Mouse (Mus musculus) limb, embryonic 12.5 days (tissue): Measurements from ENCODE around the gene Ppp1r32. TPM values are rescaled to one million over a fixed set of nuclear protein-coding genes. Genes with fewer than 3 reads are reported as not detected.

ENCODE experiments used
- ATAC-seq: fragments of 200-750 bp; cut with Nextera tagmentation; 2 replicates; pipeline ENCODE4 v1.8.0; 2017; ENCODE audit warnings: low read depth, moderate TSS enrichment; ENCODE audit not compliant: insufficient number of reproducible peaks, insufficient read depth, low FRiP score, low TSS enrichment
- H3K27ac ChIP-seq: fragments of 300-500 bp; sonication (generic); 2 replicates; pipeline ENCODE4 v1.5.1; 2016; ENCODE audit warnings: mild to moderate bottlenecking, moderate library complexity
- H3K27me3 ChIP-seq: fragments of 300-500 bp; sonication (generic); 2 replicates; pipeline ENCODE4 v1.6.1; 2016; ENCODE audit warnings: mild to moderate bottlenecking, moderate library complexity
- H3K36me3 ChIP-seq: fragments of 300-500 bp; sonication (generic); 2 replicates; pipeline ENCODE4 v1.6.1; 2016; ENCODE audit warnings: mild to moderate bottlenecking, moderate library complexity
- H3K4me1 ChIP-seq: fragments of 300-500 bp; sonication (generic); replicated peaks from 2 replicates; pipeline ENCODE4 v1.6.1; 2016
- H3K4me2 ChIP-seq: fragments of 300-500 bp; sonication (generic); 2 replicates; pipeline ENCODE4 v1.6.1; 2016; ENCODE audit warnings: mild to moderate bottlenecking, moderate library complexity
- H3K4me3 ChIP-seq: fragments of 300-500 bp; sonication (generic); replicated peaks from 2 replicates; pipeline ENCODE4 v1.5.1; 2016; ENCODE audit warnings: mild to moderate bottlenecking
- H3K9ac ChIP-seq: fragments of 300-500 bp; sonication (generic); replicated peaks from 2 replicates; pipeline ENCODE4 v1.6.1; 2016; ENCODE audit warnings: mild to moderate bottlenecking, moderate library complexity
- H3K9me3 ChIP-seq: fragments of 300-500 bp; sonication (generic); 2 replicates; pipeline ENCODE4 v1.6.1; 2016; ENCODE audit warnings: mild to moderate bottlenecking, moderate library complexity
- WGBS: fragments of 180-500 bp; shearing (Covaris S2); methylation state at CpG from one replicate; pipeline ENCODE4 v1.1.7; 2016; 5-methylcytosine and 5-hydroxymethylcytosine counted together
- polyA plus RNA-seq: library from polyadenylated mRNA; unstranded; fragments of >200 nt; fragmentation: Nextera tagmentation; extraction: Ambion mirVana; gene quantifications from 2 replicates; pipeline ENCODE4 v1.2.1, GENCODE M21; 2016

Gene Ppp1r32
- polyA plus RNA-seq, 1 experiment from 2014 or later: not detected

- Histone ChIP-seq H3K4me1 (peaks cover 27% of the 10 kb centered on the region), H3K9me3 (no peaks in the 10 kb centered on the region), H3K4me2 (peak overlapping the region; percentile 94), H3K9ac (no peak overlapping the region), H3K4me3 (peak overlapping the region; percentile 58), H3K27ac (no peak overlapping the region), H3K27me3 (peaks cover 99% of the 10 kb centered on the region), H3K36me3 (no peaks in the 10 kb centered on the region)
- WGBS: 33% methylated on average over 8 of the region's 8 CpGs
- ATAC-seq: no peak
Observed at GRCm38 (mm10) chr19:10458096-10458495, 24.6 kb downstream of the Ppp1r32 start.

- H3K4me1 ChIP-seq: peaks cover 26% of the 10 kb centered on the region
- H3K9ac ChIP-seq: 0 out of 2 replicates have a peak overlapping the region, but pooled peaks have one; percentile 34
- H3K36me3 ChIP-seq: no peaks in the 10 kb centered on the region
- ATAC-seq: peak; percentile 93
- H3K9me3 ChIP-seq: no peaks in the 10 kb centered on the region
- H3K4me2 ChIP-seq: peak overlapping the region; percentile 94
- peaks cover 100% of the 10 kb centered on the region for H3K27me3 ChIP-seq
- peak overlapping the region; percentile 58 for H3K4me3 ChIP-seq
- under 1% methylated on average over 22 of the region's 34 CpGs for WGBS
- no peak overlapping the region for H3K27ac ChIP-seq
Observed at GRCm38 (mm10) chr19:10457484-10457800, 25.3 kb downstream of the Ppp1r32 start.

DNA sequence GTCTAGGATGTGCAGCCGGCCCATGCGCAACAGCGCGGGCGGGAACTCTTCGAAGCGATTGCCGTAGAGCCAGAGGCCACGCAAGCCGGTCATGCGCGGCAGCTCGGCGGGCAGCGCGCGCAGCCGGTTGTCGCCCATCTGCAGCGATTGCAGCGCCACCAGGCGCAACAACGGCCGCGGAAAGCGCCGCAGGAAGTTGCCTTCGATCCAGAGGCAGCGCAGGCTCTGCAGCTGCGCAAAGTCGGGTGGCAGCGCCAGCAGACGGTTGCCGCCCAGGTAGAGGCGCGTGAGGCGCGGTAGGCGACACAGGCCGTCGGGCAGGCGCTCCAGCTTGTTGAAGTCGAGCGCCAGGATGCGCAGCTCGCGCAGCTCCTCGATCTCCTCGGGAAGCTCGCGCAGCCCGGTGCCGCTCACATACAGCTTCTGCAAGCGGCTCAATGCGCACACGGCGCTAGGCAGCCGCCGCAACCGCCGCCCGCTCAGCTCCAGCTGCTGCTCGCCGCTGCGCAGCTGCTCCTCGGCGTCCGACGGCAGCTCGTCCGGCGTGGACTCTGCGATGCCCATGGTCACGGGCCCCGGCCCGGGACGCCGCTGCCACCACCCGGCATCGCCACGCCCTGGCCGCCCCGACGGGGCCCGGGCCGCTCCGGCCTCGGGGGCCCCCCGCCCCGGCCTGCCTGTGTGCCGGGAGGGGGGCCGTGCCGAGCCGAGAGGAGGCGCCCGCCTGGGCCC lies 25.8 kb downstream of the Ppp1r32 start, which contains the start of gene Lrrc10b:
Gene Lrrc10b, minus strand, starts transcription at position 722 of the 732 bp plus-strand sequence.
- Histone ChIP-seq H3K4me1 (peaks cover 20% of the 10 kb centered on the region), H3K27ac (0 out of 2 replicates have a peak within 1 kb of the TSS, but pooled peaks have one; percentile 12), H3K27me3 (peaks cover 100% of the 10 kb centered on the region), H3K36me3 (no peaks in the 10 kb centered on the region), H3K9me3 (no peaks in the 10 kb centered on the region), H3K4me3 (peak within 1 kb of the TSS; percentile 58), H3K9ac (peak within 1 kb of the TSS; percentile 34), H3K4me2 (peak within 1 kb of the TSS; percentile 94)
- ATAC-seq: peak; percentile 46; the same call in 1 of the 2 replicates
- WGBS: under 1% methylated on average over 95 of the region's 96 CpGs

DNA sequence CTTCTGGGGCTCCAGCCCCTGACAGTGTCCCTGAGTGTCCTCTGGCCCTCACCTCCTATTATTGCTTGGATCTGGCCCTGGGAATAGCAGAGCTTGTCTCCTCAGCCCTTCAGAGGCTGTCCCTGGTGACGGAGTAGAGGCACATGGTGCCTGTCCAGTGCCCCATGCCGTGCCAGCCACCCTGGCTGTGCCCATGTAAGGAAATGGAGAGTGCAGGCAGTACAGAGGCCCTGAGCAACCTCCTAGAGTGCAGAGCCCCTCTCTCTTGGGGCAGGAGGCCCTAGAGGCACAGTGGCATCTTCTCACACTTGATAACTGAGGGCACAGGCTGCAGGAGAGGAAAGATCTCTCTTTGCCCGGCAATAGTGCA lies 27.3 kb downstream of the Ppp1r32 start:
- H3K27me3 ChIP-seq: peaks cover 87% of the 10 kb centered on the region
- peaks cover 20% of the 10 kb centered on the region; the same call in 1 of the 2 replicates for H3K4me1 ChIP-seq
- no peaks in the 10 kb centered on the region for H3K36me3 ChIP-seq
- no peak overlapping the region for H3K4me2 ChIP-seq
- WGBS: 74% methylated on average over 3 of the region's 3 CpGs
- no peak overlapping the region for H3K9ac ChIP-seq
- H3K4me3 ChIP-seq: no peak overlapping the region
- no peak for ATAC-seq
- no peaks in the 10 kb centered on the region for H3K9me3 ChIP-seq
- no peak overlapping the region for H3K27ac ChIP-seq

- H3K36me3 ChIP-seq: no peaks in the 10 kb centered on the region
- H3K4me2 ChIP-seq: no peak overlapping the region
- no peaks in the 10 kb centered on the region for H3K9me3 ChIP-seq
- H3K27me3 ChIP-seq: peaks cover 82% of the 10 kb centered on the region
- H3K9ac ChIP-seq: no peak overlapping the region
- no peak overlapping the region for H3K4me3 ChIP-seq
- H3K4me1 ChIP-seq: peaks cover 20% of the 10 kb centered on the region; the same call in 1 of the 2 replicates
- no peak for ATAC-seq
- H3K27ac ChIP-seq: no peak overlapping the region
- 73% methylated on average over 4 of the region's 4 CpGs for WGBS
Observed at GRCm38 (mm10) chr19:10454718-10455436, 27.9 kb downstream of the Ppp1r32 start.

DNA sequence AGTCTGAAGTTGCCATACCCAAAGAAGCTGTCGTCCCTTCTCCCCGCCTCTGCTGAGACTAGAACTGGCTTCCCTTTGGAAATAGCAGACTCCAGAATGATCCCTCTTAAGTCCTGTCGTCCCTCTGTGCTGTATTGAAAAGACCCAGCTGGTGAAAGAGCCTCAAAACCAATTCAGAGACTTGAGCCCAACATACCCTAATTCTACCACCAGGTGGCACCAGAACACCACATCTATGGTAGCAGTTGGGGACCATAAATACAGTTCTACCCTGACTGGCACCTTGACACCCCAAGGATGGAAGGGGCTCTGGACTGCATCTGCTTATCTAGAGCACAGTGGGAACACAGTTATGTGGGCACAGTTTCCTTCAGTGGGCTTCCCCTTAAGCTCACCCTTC lies 33.0 kb downstream of the Ppp1r32 start:
- WGBS: 7% methylated on average over 3 of the region's 3 CpGs
- Histone ChIP-seq H3K9me3 (0 out of 2 replicates have a peak, but pooled peaks cover 3% of the 10 kb centered on the region), H3K4me1 (no peaks in the 10 kb centered on the region), H3K36me3 (no peaks in the 10 kb centered on the region), H3K4me2 (no peak overlapping the region), H3K4me3 (no peak overlapping the region), H3K27ac (no peak overlapping the region), H3K9ac (no peak overlapping the region), H3K27me3 (peaks cover 33% of the 10 kb centered on the region)
- ATAC-seq: peak; percentile 49; the same call in 1 of the 2 replicates

GRCm38 (mm10) chr19:10449190-10449589 lies 33.5 kb downstream of the Ppp1r32 start:
- Histone ChIP-seq H3K27ac (no peak overlapping the region), H3K27me3 (peaks cover 28% of the 10 kb centered on the region), H3K4me2 (no peak overlapping the region), H3K9me3 (0 out of 2 replicates have a peak, but pooled peaks cover 3% of the 10 kb centered on the region), H3K9ac (no peak overlapping the region), H3K4me1 (no peaks in the 10 kb centered on the region), H3K36me3 (no peaks in the 10 kb centered on the region), H3K4me3 (no peak overlapping the region)
- ATAC-seq: no peak
- WGBS: 59% methylated on average over 6 of the region's 6 CpGs

DNA sequence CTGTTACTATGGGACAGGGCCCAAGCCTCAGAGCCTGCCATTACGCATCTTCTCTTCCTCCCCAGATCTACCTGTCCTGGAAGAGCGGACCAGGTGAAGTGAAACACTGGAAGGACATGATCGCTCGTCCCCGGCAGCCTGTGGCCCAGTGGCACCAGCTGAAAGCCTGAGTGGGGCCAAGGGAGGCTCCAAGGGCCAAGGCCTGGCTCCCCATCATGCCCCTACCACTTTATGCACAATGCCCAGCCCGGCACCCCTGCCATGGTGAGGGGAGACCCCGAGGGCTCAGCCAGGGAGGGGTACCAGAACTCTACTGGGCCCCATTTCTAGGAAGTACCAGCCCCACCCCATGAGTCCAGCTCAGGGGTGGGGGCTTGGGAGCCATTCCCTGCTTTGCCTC lies 34.5 kb downstream of the Ppp1r32 start:
- H3K27me3 ChIP-seq: peaks cover 19% of the 10 kb centered on the region
- H3K27ac ChIP-seq: no peak overlapping the region
- no peaks in the 10 kb centered on the region for H3K36me3 ChIP-seq
- H3K9me3 ChIP-seq: 0 out of 2 replicates have a peak, but pooled peaks cover 3% of the 10 kb centered on the region
- H3K4me2 ChIP-seq: no peak overlapping the region
- H3K4me1 ChIP-seq: no peaks in the 10 kb centered on the region
- H3K9ac ChIP-seq: no peak overlapping the region; the same call in 1 of the 2 replicates
- WGBS: 94% methylated on average over 7 of the region's 7 CpGs
- no peak overlapping the region for H3K4me3 ChIP-seq
- ATAC-seq: no peak

GRCm38 (mm10) chr19:10444685-10445369 lies 37.9 kb downstream of the Ppp1r32 start:
- H3K4me3 ChIP-seq: no peak overlapping the region
- H3K9me3 ChIP-seq: 0 out of 2 replicates have a peak, but pooled peaks cover 3% of the 10 kb centered on the region
- H3K36me3 ChIP-seq: no peaks in the 10 kb centered on the region
- no peak overlapping the region for H3K27ac ChIP-seq
- ATAC-seq: no peak
- 91% methylated on average over 15 of the region's 15 CpGs for WGBS
- H3K27me3 ChIP-seq: peaks cover 3% of the 10 kb centered on the region; the same call in 1 of the 2 replicates
- no peaks in the 10 kb centered on the region for H3K4me1 ChIP-seq
- H3K9ac ChIP-seq: no peak overlapping the region
- no peak overlapping the region for H3K4me2 ChIP-seq

- H3K9ac ChIP-seq: no peak overlapping the region
- no peak overlapping the region for H3K4me2 ChIP-seq
- ATAC-seq: no peak
- no peaks in the 10 kb centered on the region for H3K4me1 ChIP-seq
- WGBS: 55% methylated on average over 1 of the region's 1 CpGs
- no peak overlapping the region for H3K4me3 ChIP-seq
- peaks cover 10% of the 10 kb centered on the region; the same call in 1 of the 2 replicates for H3K27me3 ChIP-seq
- no peak overlapping the region for H3K27ac ChIP-seq
- no peaks in the 10 kb centered on the region for H3K9me3 ChIP-seq
- H3K36me3 ChIP-seq: no peaks in the 10 kb centered on the region
Observed at GRCm38 (mm10) chr19:10437521-10437920, 45.2 kb downstream of the Ppp1r32 start.

DNA sequence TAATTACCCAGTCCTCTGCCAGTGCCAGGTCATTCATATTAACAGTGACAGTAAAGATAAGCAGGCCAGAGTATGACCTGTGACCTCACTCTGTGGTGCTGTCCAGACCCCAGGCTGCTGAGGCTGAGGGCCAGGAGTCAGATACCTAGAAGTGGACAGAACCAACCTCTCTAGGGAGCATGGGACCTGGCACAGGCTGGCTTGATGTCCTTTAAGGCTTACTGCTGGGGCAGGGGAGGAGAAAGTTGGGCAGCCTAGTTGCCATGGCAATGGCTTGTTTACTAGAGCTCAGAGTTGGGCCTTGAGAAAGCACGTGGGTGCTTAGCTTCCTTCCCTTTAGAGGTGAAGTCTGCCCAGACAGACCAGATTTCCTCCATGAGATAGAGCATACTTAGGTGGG lies 46.0 kb downstream of the Ppp1r32 start:
- Histone ChIP-seq H3K4me1 (no peaks in the 10 kb centered on the region), H3K9ac (no peak overlapping the region), H3K27me3 (peaks cover 14% of the 10 kb centered on the region; the same call in 1 of the 2 replicates), H3K4me2 (no peak overlapping the region), H3K27ac (no peak overlapping the region), H3K9me3 (no peaks in the 10 kb centered on the region), H3K4me3 (no peak overlapping the region), H3K36me3 (no peaks in the 10 kb centered on the region)
- WGBS: 24% methylated on average over 1 of the region's 1 CpGs
- no peak for ATAC-seq
